Mouse (Mus musculus): ENCODE results near the gene Lrrc28. TPM values are rescaled to one million over a fixed set of nuclear protein-coding genes. Genes with fewer than 3 reads are reported as not detected.

The Lrrc28 gene
- polyA plus RNA-seq, 1 experiment from 2014 or later, result 22.1 TPM

GRCm38 (mm10) chr7:67562176-67562575, 82.9 kb downstream of the Lrrc28 start:
- Histone ChIP-seq H3K27ac (ENCODE audit: low read depth, low read length) (no peak overlapping the region), H3K27me3 (ENCODE audit: control insufficient read depth, insufficient read depth, low read length) (no peaks in the 10 kb centered on the region)

DNA sequence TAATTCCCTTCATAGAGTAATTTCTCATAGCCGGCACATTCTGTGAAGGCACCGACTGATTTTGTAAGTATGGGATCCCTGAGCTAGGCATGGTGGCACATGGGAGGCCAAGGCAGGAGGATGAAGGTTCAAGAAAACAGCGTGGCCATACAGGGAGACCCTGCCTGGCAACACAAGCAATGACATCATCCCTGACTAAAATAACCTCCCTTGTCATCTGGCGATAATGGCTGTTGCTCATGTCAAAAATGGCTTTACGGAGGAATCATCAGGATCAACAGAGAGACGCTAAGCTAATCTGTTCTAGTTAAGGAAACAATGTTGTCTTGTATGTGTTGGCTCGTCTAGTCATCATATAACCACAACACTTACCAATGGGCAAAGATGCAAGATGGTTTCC, 85.6 kb downstream of the Lrrc28 start:
- no peak overlapping the region for H3K4me3 ChIP-seq (ENCODE audit: low read depth, low read length)
- H3K27me3 ChIP-seq (ENCODE audit: control insufficient read depth, insufficient read depth, low read length), result no peaks in the 10 kb centered on the region
- no peaks in the 10 kb centered on the region for H3K36me3 ChIP-seq (ENCODE audit: control insufficient read depth, insufficient read depth, low read length)
- H3K4me2 ChIP-seq, result no peak overlapping the region
- no peak overlapping the region for H3K9ac ChIP-seq (ENCODE audit: low read length)
- ATAC-seq (ENCODE audit: low FRiP score) (no peak), DNase-seq (ENCODE audit: low spot score, missing footprints) (peak; percentile 76)
- 95% methylated on average over 7 of the region's 7 CpGs for whole genome bisulfite sequencing
- no peak overlapping the region for H3K27ac ChIP-seq (ENCODE audit: low read depth, low read length)
- no peaks in the 10 kb centered on the region for H3K4me1 ChIP-seq (ENCODE audit: control insufficient read depth, insufficient read depth, low read length)
- no peaks in the 10 kb centered on the region for H3K9me3 ChIP-seq (ENCODE audit: control insufficient read depth, low read length)

More at GRCm38 (mm10) chr7:67562176-67562575, 82.9 kb downstream of the Lrrc28 start:
- no peak overlapping the region for H3K9ac ChIP-seq (ENCODE audit: low read length)
- H3K4me2 ChIP-seq, result no peak overlapping the region
- DNase-seq (ENCODE audit: low spot score, missing footprints) (peak; percentile 72), ATAC-seq (ENCODE audit: low FRiP score) (no peak)
- no peaks in the 10 kb centered on the region for H3K9me3 ChIP-seq (ENCODE audit: control insufficient read depth, low read length)
- no peak overlapping the region for H3K4me3 ChIP-seq (ENCODE audit: low read depth, low read length)
- no peaks in the 10 kb centered on the region for H3K36me3 ChIP-seq (ENCODE audit: control insufficient read depth, insufficient read depth, low read length)
- H3K4me1 ChIP-seq (ENCODE audit: control insufficient read depth, insufficient read depth, low read length), result no peaks in the 10 kb centered on the region
- 68% methylated on average over 12 of the region's 12 CpGs for WGBS

GRCm38 (mm10) chr7:67558230-67558629, 86.8 kb downstream of the Lrrc28 start:
- ATAC-seq (ENCODE audit: low FRiP score) (no peak), DNase-seq (ENCODE audit: low spot score, missing footprints) (no peak)
- Histone ChIP-seq H3K9me3 (ENCODE audit: control insufficient read depth, low read length) (no peaks in the 10 kb centered on the region), H3K27me3 (ENCODE audit: control insufficient read depth, insufficient read depth, low read length) (no peaks in the 10 kb centered on the region), H3K9ac (ENCODE audit: low read length) (no peak overlapping the region), H3K4me2 (no peak overlapping the region), H3K4me3 (ENCODE audit: low read depth, low read length) (no peak overlapping the region), H3K27ac (ENCODE audit: low read depth, low read length) (no peak overlapping the region), H3K36me3 (ENCODE audit: control insufficient read depth, insufficient read depth, low read length) (no peaks in the 10 kb centered on the region), H3K4me1 (ENCODE audit: control insufficient read depth, insufficient read depth, low read length) (no peaks in the 10 kb centered on the region)
- WGBS, result 86% methylated on average over 5 of the region's 5 CpGs

DNA sequence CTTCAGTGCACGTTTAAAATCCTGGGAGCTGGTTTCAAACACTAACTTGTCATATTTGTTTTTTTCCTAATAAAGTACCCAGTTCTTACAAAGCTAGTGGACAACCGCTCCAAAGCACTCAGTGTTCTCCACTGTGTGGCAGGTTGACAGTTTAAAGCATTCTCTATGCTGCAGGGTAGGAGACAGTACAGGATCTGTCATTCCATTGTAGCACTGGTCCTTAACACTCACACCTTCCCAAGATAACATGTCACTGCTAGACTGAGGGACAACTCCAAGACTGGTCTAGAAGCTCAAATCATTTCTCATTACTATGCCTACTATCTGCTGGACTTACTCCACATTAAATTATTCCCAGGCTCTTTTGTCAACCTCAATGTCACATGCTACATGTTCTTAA, 90.2 kb downstream of the Lrrc28 start:
- 86% methylated on average over 2 of the region's 2 CpGs for WGBS
- no peaks in the 10 kb centered on the region for H3K36me3 ChIP-seq (ENCODE audit: control insufficient read depth, insufficient read depth, low read length)
- H3K9ac ChIP-seq (ENCODE audit: low read length), result no peak overlapping the region
- no peaks in the 10 kb centered on the region for H3K9me3 ChIP-seq (ENCODE audit: control insufficient read depth, low read length)
- no peaks in the 10 kb centered on the region for H3K27me3 ChIP-seq (ENCODE audit: control insufficient read depth, insufficient read depth, low read length)
- H3K4me2 ChIP-seq, result no peak overlapping the region
- no peak overlapping the region for H3K4me3 ChIP-seq (ENCODE audit: low read depth, low read length)
- no peak overlapping the region for H3K27ac ChIP-seq (ENCODE audit: low read depth, low read length)
- no peak for ATAC-seq (ENCODE audit: low FRiP score)
- no peaks in the 10 kb centered on the region for H3K4me1 ChIP-seq (ENCODE audit: control insufficient read depth, insufficient read depth, low read length)
- no peak for DNase-seq (ENCODE audit: low spot score, missing footprints)

GRCm38 (mm10) chr7:67551242-67551641, 93.8 kb downstream of the Lrrc28 start:
- Histone ChIP-seq H3K9me3 (ENCODE audit: control insufficient read depth, low read length) (no peaks in the 10 kb centered on the region), H3K27me3 (ENCODE audit: control insufficient read depth, insufficient read depth, low read length) (no peaks in the 10 kb centered on the region), H3K27ac (ENCODE audit: low read depth, low read length) (no peak overlapping the region), H3K9ac (ENCODE audit: low read length) (no peak overlapping the region), H3K4me3 (ENCODE audit: low read depth, low read length) (no peak overlapping the region), H3K4me2 (no peak overlapping the region), H3K4me1 (ENCODE audit: control insufficient read depth, insufficient read depth, low read length) (no peaks in the 10 kb centered on the region), H3K36me3 (ENCODE audit: control insufficient read depth, insufficient read depth, low read length) (no peaks in the 10 kb centered on the region)
- ATAC-seq (ENCODE audit: low FRiP score), result no peak
- no peak for DNase-seq (ENCODE audit: low spot score, missing footprints)
- 92% methylated on average over 2 of the region's 2 CpGs for WGBS

- DNase-seq (ENCODE audit: low spot score, missing footprints) (no peak), ATAC-seq (ENCODE audit: low FRiP score) (no peak)
- H3K9ac ChIP-seq (ENCODE audit: low read length), result no peak overlapping the region
- no peak overlapping the region for H3K27ac ChIP-seq (ENCODE audit: low read depth, low read length)
- no peaks in the 10 kb centered on the region for H3K9me3 ChIP-seq (ENCODE audit: control insufficient read depth, low read length)
- no peaks in the 10 kb centered on the region for H3K4me1 ChIP-seq (ENCODE audit: control insufficient read depth, insufficient read depth, low read length)
- WGBS, result 30% methylated on average over 6 of the region's 6 CpGs
- H3K4me2 ChIP-seq, result no peak overlapping the region
- no peaks in the 10 kb centered on the region for H3K36me3 ChIP-seq (ENCODE audit: control insufficient read depth, insufficient read depth, low read length)
- H3K27me3 ChIP-seq (ENCODE audit: control insufficient read depth, insufficient read depth, low read length), result no peaks in the 10 kb centered on the region
- no peak overlapping the region for H3K4me3 ChIP-seq (ENCODE audit: low read depth, low read length)
These were observed 96.0 kb downstream of the Lrrc28 start for GRCm38 (mm10) chr7:67549073-67549561.

- WGBS, result 81% methylated on average over 6 of the region's 6 CpGs
- Histone ChIP-seq H3K27ac (ENCODE audit: low read depth, low read length) (no peak overlapping the region), H3K4me2 (no peak overlapping the region), H3K27me3 (ENCODE audit: control insufficient read depth, insufficient read depth, low read length) (no peaks in the 10 kb centered on the region), H3K9ac (ENCODE audit: low read length) (no peak overlapping the region), H3K4me1 (ENCODE audit: control insufficient read depth, insufficient read depth, low read length) (no peaks in the 10 kb centered on the region), H3K9me3 (ENCODE audit: control insufficient read depth, low read length) (no peaks in the 10 kb centered on the region), H3K36me3 (ENCODE audit: control insufficient read depth, insufficient read depth, low read length) (no peaks in the 10 kb centered on the region), H3K4me3 (ENCODE audit: low read depth, low read length) (no peak overlapping the region)
- ATAC-seq (ENCODE audit: low FRiP score) (no peak), DNase-seq (ENCODE audit: low spot score, missing footprints) (no peak)
These were observed 96.4 kb downstream of the Lrrc28 start for GRCm38 (mm10) chr7:67548599-67549041.

GRCm38 (mm10) chr7:67546282-67546681, 98.8 kb downstream of the Lrrc28 start:
- Histone ChIP-seq H3K36me3 (ENCODE audit: control insufficient read depth, insufficient read depth, low read length) (no peaks in the 10 kb centered on the region), H3K9ac (ENCODE audit: low read length) (no peak overlapping the region), H3K4me3 (ENCODE audit: low read depth, low read length) (no peak overlapping the region), H3K9me3 (ENCODE audit: control insufficient read depth, low read length) (no peaks in the 10 kb centered on the region), H3K27me3 (ENCODE audit: control insufficient read depth, insufficient read depth, low read length) (no peaks in the 10 kb centered on the region), H3K4me1 (ENCODE audit: control insufficient read depth, insufficient read depth, low read length) (no peaks in the 10 kb centered on the region), H3K27ac (ENCODE audit: low read depth, low read length) (no peak overlapping the region), H3K4me2 (no peak overlapping the region)
- no peak for DNase-seq (ENCODE audit: low spot score, missing footprints)
- 89% methylated on average over 5 of the region's 5 CpGs for WGBS
- no peak for ATAC-seq (ENCODE audit: low FRiP score)

DNA sequence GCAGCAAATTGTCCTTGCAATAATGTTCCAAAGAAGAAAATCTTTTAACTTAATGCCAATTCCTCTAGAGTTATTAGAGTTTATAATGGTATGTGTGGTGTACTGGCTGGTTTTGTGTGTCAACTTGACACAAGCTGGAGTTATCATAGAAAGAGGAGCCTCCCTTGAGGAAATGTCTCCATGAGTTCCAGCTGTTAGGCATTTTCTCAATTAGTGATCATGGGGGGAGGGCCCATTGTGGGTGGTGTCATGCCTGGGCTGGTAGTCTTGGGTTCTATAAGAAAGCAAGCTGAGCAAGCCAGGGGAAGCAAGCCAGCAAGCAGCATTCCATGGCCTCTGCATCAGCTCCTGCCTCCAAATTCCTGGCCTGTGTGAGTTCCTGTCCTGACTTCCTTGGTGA, 100.5 kb downstream of the Lrrc28 start:
- DNase-seq (ENCODE audit: low spot score, missing footprints) (no peak), ATAC-seq (ENCODE audit: low FRiP score) (no peak)
- no peak overlapping the region for H3K4me3 ChIP-seq (ENCODE audit: low read depth, low read length)
- no peak overlapping the region for H3K27ac ChIP-seq (ENCODE audit: low read depth, low read length)
- no peak overlapping the region for H3K4me2 ChIP-seq
- no peaks in the 10 kb centered on the region for H3K9me3 ChIP-seq (ENCODE audit: control insufficient read depth, low read length)
- H3K4me1 ChIP-seq (ENCODE audit: control insufficient read depth, insufficient read depth, low read length), result no peaks in the 10 kb centered on the region
- H3K27me3 ChIP-seq (ENCODE audit: control insufficient read depth, insufficient read depth, low read length), result no peaks in the 10 kb centered on the region
- H3K9ac ChIP-seq (ENCODE audit: low read length), result no peak overlapping the region
- H3K36me3 ChIP-seq (ENCODE audit: control insufficient read depth, insufficient read depth, low read length), result no peaks in the 10 kb centered on the region

DNA sequence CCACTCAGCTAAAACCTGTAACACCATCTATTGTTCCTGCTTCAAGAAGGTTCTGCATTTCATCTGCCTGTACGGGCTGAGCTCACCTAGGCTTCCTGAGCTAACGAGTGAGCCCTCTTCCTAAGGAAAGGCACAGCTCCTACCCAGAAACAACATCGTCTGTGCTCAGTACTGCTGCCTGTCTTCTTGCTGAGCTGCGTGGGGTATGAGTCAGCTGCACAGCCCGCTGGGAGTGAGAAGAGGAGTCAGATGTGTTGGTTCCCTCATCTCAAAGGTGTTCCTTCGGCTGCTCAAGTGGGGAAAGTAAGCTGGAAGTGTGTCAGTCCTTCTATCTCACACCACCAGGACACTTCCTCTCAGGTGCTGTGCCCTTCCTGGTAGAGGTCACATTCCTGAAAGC, 101.4 kb downstream of the Lrrc28 start:
- no peaks in the 10 kb centered on the region for H3K27me3 ChIP-seq (ENCODE audit: control insufficient read depth, insufficient read depth, low read length)
- no peaks in the 10 kb centered on the region for H3K9me3 ChIP-seq (ENCODE audit: control insufficient read depth, low read length)
- H3K27ac ChIP-seq (ENCODE audit: low read depth, low read length), result no peak overlapping the region
- ATAC-seq (ENCODE audit: low FRiP score) (no peak), DNase-seq (ENCODE audit: low spot score, missing footprints) (no peak)
- no peaks in the 10 kb centered on the region for H3K4me1 ChIP-seq (ENCODE audit: control insufficient read depth, insufficient read depth, low read length)
- H3K36me3 ChIP-seq (ENCODE audit: control insufficient read depth, insufficient read depth, low read length), result no peaks in the 10 kb centered on the region
- no peak overlapping the region for H3K9ac ChIP-seq (ENCODE audit: low read length)
- no peak overlapping the region for H3K4me3 ChIP-seq (ENCODE audit: low read depth, low read length)
- H3K4me2 ChIP-seq, result no peak overlapping the region
- 59% methylated on average over 6 of the region's 6 CpGs for WGBS
